Mouse (Mus musculus) embryonic facial prominence, embryonic 12.5 days (tissue): Measurements from ENCODE around the gene Bcat1. TPM values are rescaled to one million over a fixed set of nuclear protein-coding genes. Genes with fewer than 3 reads are reported as not detected.

Source experiments
- ATAC-seq: fragments of 200-750 bp; cut with Nextera tagmentation; 2 replicates; pipeline ENCODE4 v1.8.0; 2017; ENCODE audit not compliant: insufficient number of reproducible peaks, insufficient read depth, low FRiP score, low TSS enrichment
- H3K27ac ChIP-seq: fragments of 300-500 bp; sonication (generic); 2 replicates; pipeline ENCODE4 v1.5.1; 2016; ENCODE audit warnings: mild to moderate bottlenecking
- H3K27me3 ChIP-seq: fragments of 300-500 bp; sonication (generic); 2 replicates; pipeline ENCODE4 v1.6.1; 2016; ENCODE audit warnings: mild to moderate bottlenecking, moderate library complexity
- H3K36me3 ChIP-seq: fragments of 300-500 bp; sonication (generic); 2 replicates; pipeline ENCODE4 v1.6.1; 2016; ENCODE audit warnings: mild to moderate bottlenecking
- H3K4me1 ChIP-seq: fragments of 300-500 bp; sonication (generic); 2 replicates; pipeline ENCODE4 v1.6.1; 2016
- H3K4me2 ChIP-seq: fragments of 300-500 bp; sonication (generic); replicated peaks from 2 replicates; pipeline ENCODE4 v1.6.1; 2016; ENCODE audit warnings: mild to moderate bottlenecking, moderate library complexity
- H3K4me3 ChIP-seq: fragments of 300-500 bp; sonication (generic); 2 replicates; pipeline ENCODE4 v1.5.1; 2016; ENCODE audit warnings: mild to moderate bottlenecking
- H3K9ac ChIP-seq: fragments of 300-500 bp; sonication (generic); 2 replicates; pipeline ENCODE4 v1.6.1; 2016; ENCODE audit warnings: mild to moderate bottlenecking, moderate library complexity
- H3K9me3 ChIP-seq: fragments of 300-500 bp; sonication (generic); 2 replicates; pipeline ENCODE4 v1.6.1; 2016; ENCODE audit warnings: mild to moderate bottlenecking, moderate library complexity
- WGBS: fragments of 180-500 bp; shearing (Covaris S2); methylation state at CpG from one replicate; pipeline ENCODE4 v1.1.7; 2016; 5-methylcytosine and 5-hydroxymethylcytosine counted together
- polyA plus RNA-seq: library from polyadenylated mRNA; unstranded; fragments of >200 nt; fragmentation: Nextera tagmentation; extraction: Ambion mirVana; gene quantifications from 2 replicates; pipeline ENCODE4 v1.2.1, GENCODE M21; 2016

The Bcat1 gene
- polyA plus RNA-seq, 1 experiment from 2014 or later: 46.8 TPM

DNA sequence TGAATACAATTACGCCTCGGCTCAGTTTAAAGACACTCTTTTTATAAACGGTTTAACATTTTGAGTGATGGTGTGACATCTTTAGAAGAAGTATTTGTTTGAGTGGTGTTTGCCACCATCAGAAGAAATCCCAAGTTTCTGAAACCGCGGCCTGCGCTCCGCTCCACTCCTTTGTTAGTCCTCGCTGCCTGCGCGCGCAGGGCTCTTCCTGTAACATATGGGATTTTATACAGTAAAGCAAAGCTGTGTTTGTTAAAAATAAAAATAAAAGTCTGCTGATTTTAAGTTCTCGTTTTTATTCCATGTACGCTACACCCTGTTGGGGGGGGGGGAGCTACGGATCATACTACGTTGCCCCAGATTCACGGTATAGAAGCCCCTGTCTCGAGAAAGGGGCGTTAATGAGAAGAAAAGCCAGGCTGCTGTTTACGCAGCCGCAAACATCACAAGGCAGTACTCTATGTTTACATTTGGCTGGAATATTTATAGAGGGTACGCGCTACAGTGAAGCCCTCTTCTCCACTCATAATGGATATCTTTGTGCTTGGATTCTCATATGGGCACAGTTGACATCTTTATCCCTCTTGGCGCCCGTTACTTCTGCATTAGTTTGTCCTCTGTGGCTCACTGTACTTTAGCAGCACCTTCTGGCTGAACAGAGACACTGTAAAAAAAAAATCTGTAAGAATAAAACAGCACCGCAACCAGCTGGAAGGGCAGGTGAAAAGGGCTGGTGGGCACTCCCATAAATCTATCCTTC is 114.6 kb downstream of the Bcat1 start:
- Histone ChIP-seq H3K4me3 (no peak overlapping the region), H3K9ac (no peak overlapping the region), H3K27me3 (no peaks in the 10 kb centered on the region), H3K36me3 (no peaks in the 10 kb centered on the region), H3K9me3 (no peaks in the 10 kb centered on the region), H3K4me2 (no peak overlapping the region), H3K27ac (no peak overlapping the region), H3K4me1 (no peaks in the 10 kb centered on the region)
- ATAC-seq: no peak
- 81% methylated on average over 25 of the region's 25 CpGs for WGBS

DNA sequence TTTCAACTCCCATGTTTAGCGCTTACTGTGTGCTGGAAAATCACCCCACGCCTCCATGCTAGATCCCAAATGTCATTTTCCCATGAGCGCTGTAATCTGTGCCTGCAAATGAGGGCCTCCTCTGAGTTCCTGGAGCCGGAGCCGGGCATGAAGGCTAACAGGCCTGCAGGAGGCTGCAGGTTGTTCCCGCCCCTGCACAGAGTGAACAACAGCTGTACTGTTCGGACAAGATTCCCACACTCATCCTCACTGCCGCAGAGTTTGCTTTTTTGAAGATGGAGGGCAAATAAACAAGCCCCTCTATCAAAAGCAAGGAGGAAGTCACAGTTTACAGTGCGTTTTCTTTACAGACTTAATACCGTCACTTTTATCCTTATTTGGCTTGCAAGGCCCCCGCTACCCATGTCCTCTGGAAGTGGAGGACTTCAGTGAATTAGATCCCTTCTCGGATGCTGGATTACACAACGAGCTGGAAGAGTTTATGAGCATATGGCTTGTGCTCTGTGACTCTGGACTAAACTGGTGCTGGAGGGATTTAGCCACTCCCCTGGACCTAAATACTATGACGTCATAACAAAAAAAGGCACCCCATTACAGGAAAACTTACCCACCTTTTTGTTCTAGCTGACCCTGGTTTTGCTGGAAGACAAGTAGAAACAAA is 120.0 kb downstream of the Bcat1 start:
- no peak for ATAC-seq
- Histone ChIP-seq H3K27me3 (no peaks in the 10 kb centered on the region), H3K4me3 (no peak overlapping the region), H3K4me2 (no peak overlapping the region), H3K27ac (no peak overlapping the region), H3K9me3 (no peaks in the 10 kb centered on the region), H3K36me3 (no peaks in the 10 kb centered on the region), H3K9ac (no peak overlapping the region), H3K4me1 (no peaks in the 10 kb centered on the region)
- 46% methylated on average over 14 of the region's 14 CpGs for WGBS

DNA sequence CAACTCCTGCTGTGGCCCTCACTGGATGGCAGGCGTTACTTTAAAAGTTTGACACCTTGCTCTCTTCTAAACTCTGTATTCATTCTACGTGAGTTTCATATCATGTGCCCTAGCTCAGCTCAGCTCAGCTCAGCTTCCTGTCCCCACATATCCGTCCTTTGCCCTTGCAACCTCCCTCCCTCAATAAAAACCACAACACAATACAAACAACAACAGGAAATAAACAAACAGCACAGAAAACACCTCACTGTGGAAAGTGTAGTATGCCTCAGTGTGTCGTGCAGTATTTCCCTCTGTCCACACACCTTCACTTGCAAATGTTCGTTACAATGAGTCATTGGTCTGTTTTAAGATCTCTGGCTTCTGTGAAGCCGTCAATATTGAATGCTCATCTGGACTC is 123.1 kb downstream of the Bcat1 start:
- ATAC-seq: no peak
- WGBS: 87% methylated on average over 6 of the region's 6 CpGs
- H3K9ac ChIP-seq: no peak overlapping the region
- H3K27me3 ChIP-seq: no peaks in the 10 kb centered on the region
- H3K27ac ChIP-seq: no peak overlapping the region
- H3K9me3 ChIP-seq: no peaks in the 10 kb centered on the region
- no peak overlapping the region for H3K4me2 ChIP-seq
- H3K4me3 ChIP-seq: no peak overlapping the region
- no peaks in the 10 kb centered on the region for H3K36me3 ChIP-seq
- H3K4me1 ChIP-seq: no peaks in the 10 kb centered on the region

DNA sequence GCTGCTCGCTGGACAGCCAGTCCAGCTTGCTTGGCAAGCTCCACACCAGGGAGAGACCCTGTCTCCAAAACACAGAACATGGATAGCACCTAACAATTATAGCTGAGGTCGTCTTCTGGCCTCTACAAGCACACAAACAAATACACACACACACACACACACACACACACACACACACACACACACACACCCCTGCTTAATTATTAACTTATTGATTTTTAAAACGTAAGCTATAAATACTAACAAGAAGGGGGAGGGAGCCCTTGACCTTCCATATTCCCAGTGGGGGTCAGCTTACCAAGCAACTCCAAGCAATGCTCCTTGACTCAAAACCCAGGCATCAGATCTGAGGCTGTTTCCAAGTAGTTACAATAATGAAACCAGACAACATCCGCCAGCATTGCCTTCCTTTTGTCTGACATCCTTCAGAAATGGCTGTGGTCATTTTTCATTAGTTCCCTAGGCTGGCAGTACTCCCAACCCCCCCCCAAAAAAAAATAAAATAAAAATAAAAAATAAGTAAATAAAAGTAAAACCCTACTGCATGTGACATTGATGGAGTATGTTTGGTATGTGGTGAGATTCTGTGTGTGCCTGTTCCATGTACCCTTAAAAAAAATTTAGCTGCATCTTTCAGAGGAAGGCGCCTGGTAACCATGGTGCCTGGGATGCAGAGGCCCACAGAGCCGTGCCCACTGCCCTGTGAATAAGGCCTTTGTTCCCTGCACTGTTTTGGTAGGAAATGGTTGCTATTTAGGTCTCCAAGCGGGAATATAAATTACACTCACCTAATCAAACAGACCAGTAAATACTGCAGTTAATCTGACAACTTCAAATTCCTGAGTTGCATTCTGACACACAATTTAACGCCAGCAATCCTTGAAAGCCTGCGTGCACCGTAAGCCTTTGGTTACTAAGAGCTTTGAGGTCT is 131.3 kb downstream of the Bcat1 start:
- no peaks in the 10 kb centered on the region for H3K27me3 ChIP-seq
- H3K9ac ChIP-seq: no peak overlapping the region
- no peaks in the 10 kb centered on the region for H3K36me3 ChIP-seq
- H3K4me2 ChIP-seq: no peak overlapping the region
- no peaks in the 10 kb centered on the region for H3K9me3 ChIP-seq
- ATAC-seq: 0 out of 2 replicates have a peak, but pooled peaks have one; percentile 64
- 24% methylated on average over 10 of the region's 10 CpGs for WGBS
- H3K4me3 ChIP-seq: no peak overlapping the region
- H3K4me1 ChIP-seq: peaks cover 9% of the 10 kb centered on the region; the same call in 1 of the 2 replicates
- peak overlapping the region; percentile 64 for H3K27ac ChIP-seq

Other genes with a start within 250 kb of the Bcat1 start
- gene Lrmp, start 39.5 kb upstream of the Bcat1 start, polyA plus RNA-seq: 2.1 and 3.0 TPM in 2 replicates
- 0.27 and 0.35 TPM in 2 replicates for gene Casc1, start 134.8 kb upstream of the Bcat1 start, polyA plus RNA-seq
- 37.5 and 38.1 TPM in 2 replicates for gene Etfrf1, start 134.9 kb upstream of the Bcat1 start, polyA plus RNA-seq
- gene Kras, start 174.1 kb upstream of the Bcat1 start, polyA plus RNA-seq: 81.4 and 86.3 TPM in 2 replicates